Mouse (Mus musculus): ENCODE measurements at regions not wholly inside any gene's neighbourhood (a gene's known extent, or its start where the extent isn't known, plus 50 kb on each side); places are given as distances from the start of the nearest gene placed in this dataset.

DNA sequence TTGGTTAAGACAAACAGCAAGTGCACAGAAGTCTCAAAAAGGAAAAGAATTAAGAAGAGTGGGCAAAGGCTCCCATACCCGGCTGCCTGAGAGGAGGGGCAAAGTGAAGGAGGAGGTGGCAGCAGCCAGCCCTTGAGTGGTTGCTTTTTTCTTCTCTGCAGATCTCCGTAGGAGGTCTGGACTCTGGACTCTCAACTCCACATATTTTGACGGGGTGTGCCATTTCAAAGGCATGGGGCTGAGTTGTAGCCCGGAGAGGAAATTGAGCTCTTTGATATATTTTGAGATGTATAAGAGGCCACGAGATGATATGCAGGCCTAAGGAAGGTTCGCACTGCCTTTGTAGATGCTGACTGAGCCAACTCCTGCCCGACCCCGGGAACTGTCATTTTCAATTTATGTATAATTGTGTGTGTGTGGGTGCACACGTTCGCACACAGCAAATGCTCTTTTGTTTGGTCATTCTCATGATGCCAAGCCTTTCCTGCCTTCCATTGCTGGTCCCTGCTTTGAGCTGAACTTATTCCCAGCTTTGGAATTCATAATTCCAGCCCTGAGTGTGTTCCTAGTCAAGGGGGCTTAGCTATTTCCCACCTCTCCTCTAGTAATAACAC, 56.4 kb downstream of the Cxcr4 start:
- no peak overlapping the region for H3K4me2 ChIP-seq
- no peaks in the 10 kb centered on the region for H3K36me3 ChIP-seq
- 51% methylated on average over 10 of the region's 10 CpGs for WGBS
- no peaks in the 10 kb centered on the region for H3K9me3 ChIP-seq (replicated peaks)
- no peaks in the 10 kb centered on the region for H3K27me3 ChIP-seq
- H3K4me1 ChIP-seq (replicated peaks), result peaks cover 9% of the 10 kb centered on the region
- ATAC-seq (replicated peaks; ENCODE audit: insufficient number of reproducible peaks, insufficient read depth, low FRiP score, low read depth), result no peak
- no peak overlapping the region for H3K4me3 ChIP-seq
- no peak overlapping the region for H3K27ac ChIP-seq
- H3K9ac ChIP-seq, result no peak overlapping the region

DNA sequence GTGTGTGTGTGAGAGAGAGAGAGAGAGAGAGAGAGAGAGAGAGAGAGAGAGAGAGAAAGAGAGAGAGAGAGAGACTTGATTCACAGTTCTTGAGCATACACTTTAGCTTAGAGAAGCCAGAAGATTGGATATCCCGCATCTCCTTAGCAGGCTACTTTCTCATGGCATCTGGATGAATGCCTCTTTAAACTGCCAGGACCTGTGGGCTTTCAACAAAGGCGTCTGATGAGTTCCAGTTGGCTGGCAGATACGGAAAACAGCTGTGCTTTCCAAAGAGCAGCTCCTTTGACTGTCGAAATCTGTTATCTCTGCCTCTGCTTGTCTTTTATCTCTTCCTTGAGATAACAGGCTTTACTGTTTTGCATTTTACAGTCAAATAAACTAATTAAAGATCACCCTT, 59.5 kb downstream of the Cxcr4 start:
- Histone ChIP-seq H3K4me1 (replicated peaks) (peaks cover 9% of the 10 kb centered on the region), H3K27ac (no peak overlapping the region), H3K27me3 (no peaks in the 10 kb centered on the region), H3K36me3 (no peaks in the 10 kb centered on the region), H3K9ac (no peak overlapping the region), H3K9me3 (replicated peaks) (no peaks in the 10 kb centered on the region), H3K4me2 (no peak overlapping the region), H3K4me3 (no peak overlapping the region)
- WGBS, result 10% methylated on average over 4 of the region's 4 CpGs
- no peak for ATAC-seq (replicated peaks; ENCODE audit: insufficient number of reproducible peaks, insufficient read depth, low FRiP score, low read depth)

DNA sequence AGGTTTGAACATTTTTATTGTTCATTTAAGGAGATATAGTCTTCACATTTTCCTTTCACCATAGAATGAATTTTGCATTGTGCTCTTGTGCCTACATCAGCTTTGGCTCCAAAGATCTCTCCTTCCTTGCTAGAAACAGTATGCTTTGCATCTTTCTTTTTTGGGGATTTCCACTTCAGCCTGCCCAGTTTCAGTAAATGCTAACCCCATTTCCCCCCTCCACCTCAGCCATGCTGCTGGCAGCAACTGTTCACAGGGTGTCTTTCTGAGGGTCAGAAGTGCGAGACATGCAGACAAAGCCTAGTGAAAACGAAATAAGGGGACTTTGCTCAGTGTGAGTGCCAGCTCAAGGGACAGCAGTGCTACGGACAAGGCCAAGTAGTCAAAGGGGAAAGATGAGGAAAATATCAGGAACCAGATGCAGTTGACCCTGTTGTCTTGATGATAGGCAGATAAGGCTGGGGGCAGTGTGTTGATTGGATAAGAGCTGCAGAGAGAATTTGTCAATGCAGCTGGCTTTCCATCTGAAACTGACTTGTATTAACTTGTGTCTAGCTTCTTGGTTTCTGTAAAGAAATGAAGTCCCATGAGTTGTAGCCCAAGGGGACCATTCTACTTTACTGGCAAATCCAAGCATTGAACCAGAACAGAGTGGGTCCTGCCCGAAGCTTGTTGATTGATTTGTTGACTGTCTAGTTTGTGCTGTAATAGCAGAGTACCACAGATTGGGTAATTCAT, 62.1 kb downstream of the Cxcr4 start:
- H3K9ac ChIP-seq, result no peak overlapping the region
- H3K27me3 ChIP-seq, result no peaks in the 10 kb centered on the region
- H3K4me1 ChIP-seq (replicated peaks), result peaks cover 9% of the 10 kb centered on the region
- no peak overlapping the region for H3K4me3 ChIP-seq
- H3K4me2 ChIP-seq, result no peak overlapping the region
- H3K9me3 ChIP-seq (replicated peaks), result no peaks in the 10 kb centered on the region
- H3K36me3 ChIP-seq, result no peaks in the 10 kb centered on the region
- 81% methylated on average over 4 of the region's 4 CpGs for WGBS
- no peak overlapping the region for H3K27ac ChIP-seq
- no peak for ATAC-seq (replicated peaks; ENCODE audit: insufficient number of reproducible peaks, insufficient read depth, low FRiP score, low read depth)

DNA sequence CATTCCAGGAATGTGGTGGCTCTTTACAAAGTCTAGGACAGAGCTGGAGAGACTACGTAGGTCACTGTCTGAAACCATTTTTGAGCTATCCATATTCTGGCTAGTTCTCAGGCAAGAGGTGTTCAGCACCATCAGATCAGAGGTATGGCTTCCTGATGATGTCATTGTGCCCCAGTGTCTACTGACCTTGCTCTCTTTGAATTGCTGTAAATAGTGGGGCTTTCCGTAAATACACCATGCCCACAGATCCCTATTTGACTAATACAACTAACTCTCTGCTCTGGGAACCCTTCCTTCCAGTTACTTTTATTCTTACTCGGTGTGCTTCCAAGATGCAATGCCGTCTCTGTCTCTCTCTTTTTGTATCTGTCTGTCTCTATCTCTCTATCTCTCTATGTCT, 72.9 kb downstream of the Cxcr4 start:
- Histone ChIP-seq H3K9me3 (replicated peaks) (no peaks in the 10 kb centered on the region), H3K27ac (no peak overlapping the region), H3K9ac (no peak overlapping the region), H3K36me3 (no peaks in the 10 kb centered on the region), H3K4me2 (no peak overlapping the region), H3K27me3 (no peaks in the 10 kb centered on the region), H3K4me1 (replicated peaks) (no peaks in the 10 kb centered on the region), H3K4me3 (no peak overlapping the region)
- WGBS, result 80% methylated on average over 4 of the region's 4 CpGs
- ATAC-seq (replicated peaks; ENCODE audit: insufficient number of reproducible peaks, insufficient read depth, low FRiP score, low read depth), result no peak

DNA sequence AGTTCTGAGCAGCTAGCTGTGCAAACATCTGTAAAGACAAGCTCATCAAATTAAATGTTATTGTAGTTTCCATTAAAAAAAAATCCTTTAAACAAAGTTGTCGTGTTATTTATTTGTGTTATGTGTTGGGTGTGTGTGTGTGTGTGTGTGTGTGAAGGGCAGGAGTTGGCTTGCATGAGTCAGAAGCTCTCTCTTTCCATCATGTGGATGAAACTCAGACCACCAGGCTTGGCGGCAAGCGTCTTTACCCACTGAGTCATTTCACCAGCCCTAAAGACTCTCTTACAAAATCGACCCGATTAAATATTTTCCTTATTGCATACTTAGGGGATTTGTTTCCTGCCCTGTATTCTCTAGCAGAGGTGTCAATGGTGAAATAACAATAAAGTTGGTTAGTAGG, 73.6 kb downstream of the Cxcr4 start:
- no peak overlapping the region for H3K9ac ChIP-seq
- H3K4me3 ChIP-seq, result no peak overlapping the region
- WGBS, result 88% methylated on average over 5 of the region's 5 CpGs
- no peaks in the 10 kb centered on the region for H3K9me3 ChIP-seq (replicated peaks)
- H3K4me1 ChIP-seq (replicated peaks), result no peaks in the 10 kb centered on the region
- H3K27ac ChIP-seq, result no peak overlapping the region
- no peak overlapping the region for H3K4me2 ChIP-seq
- H3K27me3 ChIP-seq, result no peaks in the 10 kb centered on the region
- no peaks in the 10 kb centered on the region for H3K36me3 ChIP-seq
- no peak for ATAC-seq (replicated peaks; ENCODE audit: insufficient number of reproducible peaks, insufficient read depth, low FRiP score, low read depth)

DNA sequence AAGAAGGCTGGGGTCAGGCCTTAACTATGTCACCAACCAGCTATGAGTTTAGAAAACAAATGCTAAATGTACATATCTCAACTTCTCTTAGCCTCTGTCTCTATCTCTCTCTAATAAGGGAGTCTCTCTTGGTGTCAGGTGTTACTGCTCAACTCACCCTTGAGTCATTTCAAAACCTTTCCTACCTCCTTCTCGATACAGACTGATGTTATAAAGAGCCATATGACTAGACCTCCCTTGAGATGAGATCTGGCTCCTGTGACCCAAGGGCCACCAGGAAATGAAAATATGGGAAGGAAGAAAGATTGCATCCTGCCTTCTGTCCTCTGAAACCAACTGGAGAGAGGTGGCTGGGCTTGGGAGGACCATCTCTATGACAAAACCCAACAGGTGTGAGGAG, 74.7 kb downstream of the Cxcr4 start:
- Histone ChIP-seq H3K27me3 (no peaks in the 10 kb centered on the region), H3K27ac (no peak overlapping the region), H3K4me2 (no peak overlapping the region), H3K9me3 (replicated peaks) (no peaks in the 10 kb centered on the region), H3K36me3 (no peaks in the 10 kb centered on the region), H3K9ac (no peak overlapping the region), H3K4me3 (no peak overlapping the region), H3K4me1 (replicated peaks) (no peaks in the 10 kb centered on the region)
- ATAC-seq (replicated peaks; ENCODE audit: insufficient number of reproducible peaks, insufficient read depth, low FRiP score, low read depth), result no peak
- WGBS, result 69% methylated on average over 1 of the region's 1 CpGs

DNA sequence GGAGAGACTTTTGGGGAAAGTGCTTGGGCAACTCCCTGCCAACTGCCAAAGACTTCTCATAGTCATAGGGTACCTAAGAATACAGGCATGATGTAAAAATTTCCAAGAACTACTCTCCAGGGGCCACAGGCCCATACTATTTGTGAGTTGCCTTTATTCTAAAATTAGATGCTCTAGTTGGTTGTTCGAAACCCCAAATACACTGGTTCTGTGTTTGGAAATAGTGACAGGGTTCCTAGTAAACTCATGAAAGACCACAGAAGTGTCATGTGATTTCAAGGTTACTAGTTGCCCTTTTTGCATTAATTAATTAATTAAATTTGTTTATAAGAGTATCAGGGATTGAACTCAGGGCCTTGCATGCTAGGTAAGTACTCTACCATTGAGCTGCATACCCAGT, 77.8 kb downstream of the Cxcr4 start:
- Histone ChIP-seq H3K4me3 (no peak overlapping the region), H3K4me2 (no peak overlapping the region), H3K9ac (no peak overlapping the region), H3K9me3 (replicated peaks) (no peaks in the 10 kb centered on the region), H3K27me3 (no peaks in the 10 kb centered on the region), H3K4me1 (replicated peaks) (no peaks in the 10 kb centered on the region), H3K27ac (no peak overlapping the region), H3K36me3 (no peaks in the 10 kb centered on the region)
- no peak for ATAC-seq (replicated peaks; ENCODE audit: insufficient number of reproducible peaks, insufficient read depth, low FRiP score, low read depth)
- 75% methylated on average over 1 of the region's 1 CpGs for WGBS

DNA sequence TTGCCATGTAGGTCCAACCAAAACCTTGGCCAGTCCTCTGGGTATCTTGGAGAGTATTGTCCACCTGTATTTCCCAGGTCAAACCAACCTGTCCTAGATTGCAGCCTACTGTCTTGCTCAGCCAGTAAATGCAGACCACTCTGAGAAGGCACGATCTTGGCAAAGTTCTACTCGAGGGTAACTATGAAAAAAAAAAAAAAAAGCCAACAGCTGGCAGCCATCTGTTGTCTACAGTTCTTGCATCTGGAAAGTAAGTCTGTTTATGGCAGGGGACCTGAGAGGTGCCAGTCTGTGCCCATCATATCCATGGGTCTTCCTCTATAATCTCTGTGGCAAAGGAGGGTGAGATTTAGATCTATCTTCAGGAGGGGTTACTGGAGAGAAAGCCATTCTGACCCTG, 78.2 kb downstream of the Cxcr4 start:
- H3K36me3 ChIP-seq, result no peaks in the 10 kb centered on the region
- WGBS, result 71% methylated on average over 2 of the region's 2 CpGs
- H3K9ac ChIP-seq, result no peak overlapping the region
- no peak for ATAC-seq (replicated peaks; ENCODE audit: insufficient number of reproducible peaks, insufficient read depth, low FRiP score, low read depth)
- H3K4me2 ChIP-seq, result no peak overlapping the region
- H3K4me3 ChIP-seq, result no peak overlapping the region
- H3K27ac ChIP-seq, result no peak overlapping the region
- no peaks in the 10 kb centered on the region for H3K4me1 ChIP-seq (replicated peaks)
- H3K9me3 ChIP-seq (replicated peaks), result no peaks in the 10 kb centered on the region
- no peaks in the 10 kb centered on the region for H3K27me3 ChIP-seq

DNA sequence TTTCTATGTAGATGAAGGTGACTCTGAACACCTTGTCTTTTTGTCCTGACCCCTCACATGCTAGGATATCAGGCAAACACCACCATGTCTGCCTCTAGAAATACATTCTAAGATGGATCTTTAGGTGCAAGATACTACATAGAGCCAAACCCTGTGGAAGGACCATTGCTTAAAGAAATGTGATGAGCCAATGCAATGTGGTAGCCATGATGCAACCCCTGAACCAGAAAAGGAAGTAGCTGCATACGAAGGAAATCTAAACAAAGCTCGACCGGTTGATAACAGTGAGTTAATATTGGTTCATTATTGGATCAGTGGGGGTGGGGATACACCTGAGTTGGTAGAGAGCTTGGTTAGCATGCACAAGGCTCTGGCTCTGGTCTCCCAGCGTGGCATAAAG, 78.9 kb downstream of the Cxcr4 start:
- Histone ChIP-seq H3K9me3 (replicated peaks) (no peaks in the 10 kb centered on the region), H3K4me3 (no peak overlapping the region), H3K4me2 (no peak overlapping the region), H3K4me1 (replicated peaks) (no peaks in the 10 kb centered on the region), H3K36me3 (no peaks in the 10 kb centered on the region), H3K27ac (no peak overlapping the region), H3K9ac (no peak overlapping the region), H3K27me3 (no peaks in the 10 kb centered on the region)
- no peak for ATAC-seq (replicated peaks; ENCODE audit: insufficient number of reproducible peaks, insufficient read depth, low FRiP score, low read depth)
- 77% methylated on average over 4 of the region's 4 CpGs for WGBS

DNA sequence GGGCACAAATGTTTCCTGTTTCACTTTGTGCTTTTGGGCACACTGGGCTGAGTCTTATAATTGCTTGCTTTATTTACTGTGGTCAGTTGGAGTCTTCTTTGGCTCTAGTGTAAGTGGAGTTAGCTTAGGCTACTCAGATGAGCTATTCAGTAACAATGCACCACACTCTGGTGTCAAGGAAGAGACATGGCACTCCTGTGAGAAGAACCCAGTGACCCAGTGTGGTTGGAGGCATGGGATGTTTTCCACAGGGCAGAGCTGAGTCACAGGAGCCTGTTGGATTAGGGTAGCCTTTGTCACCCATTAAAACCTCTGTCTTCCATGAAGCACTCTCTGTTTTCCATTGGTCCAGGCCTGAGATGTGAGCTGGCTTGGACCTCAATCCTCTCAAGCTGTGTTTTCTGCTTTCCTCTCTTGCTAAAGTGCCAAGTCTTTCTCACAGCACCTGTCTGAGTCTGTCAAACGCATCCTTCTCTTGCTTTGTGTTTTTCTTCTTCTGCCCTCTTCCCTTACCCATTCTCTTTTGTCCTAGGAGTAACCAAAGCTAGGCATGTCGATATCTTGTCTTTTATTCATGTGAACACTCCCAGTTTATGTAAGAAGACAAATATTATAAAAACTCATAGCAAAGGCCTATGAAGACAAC, 83.2 kb downstream of the Cxcr4 start:
- Histone ChIP-seq H3K4me3 (no peak overlapping the region), H3K9me3 (replicated peaks) (no peaks in the 10 kb centered on the region), H3K9ac (no peak overlapping the region), H3K4me1 (replicated peaks) (no peaks in the 10 kb centered on the region), H3K4me2 (no peak overlapping the region), H3K27ac (no peak overlapping the region), H3K36me3 (no peaks in the 10 kb centered on the region), H3K27me3 (no peaks in the 10 kb centered on the region)
- 67% methylated on average over 2 of the region's 2 CpGs for WGBS
- ATAC-seq (replicated peaks; ENCODE audit: insufficient number of reproducible peaks, insufficient read depth, low FRiP score, low read depth), result no peak

DNA sequence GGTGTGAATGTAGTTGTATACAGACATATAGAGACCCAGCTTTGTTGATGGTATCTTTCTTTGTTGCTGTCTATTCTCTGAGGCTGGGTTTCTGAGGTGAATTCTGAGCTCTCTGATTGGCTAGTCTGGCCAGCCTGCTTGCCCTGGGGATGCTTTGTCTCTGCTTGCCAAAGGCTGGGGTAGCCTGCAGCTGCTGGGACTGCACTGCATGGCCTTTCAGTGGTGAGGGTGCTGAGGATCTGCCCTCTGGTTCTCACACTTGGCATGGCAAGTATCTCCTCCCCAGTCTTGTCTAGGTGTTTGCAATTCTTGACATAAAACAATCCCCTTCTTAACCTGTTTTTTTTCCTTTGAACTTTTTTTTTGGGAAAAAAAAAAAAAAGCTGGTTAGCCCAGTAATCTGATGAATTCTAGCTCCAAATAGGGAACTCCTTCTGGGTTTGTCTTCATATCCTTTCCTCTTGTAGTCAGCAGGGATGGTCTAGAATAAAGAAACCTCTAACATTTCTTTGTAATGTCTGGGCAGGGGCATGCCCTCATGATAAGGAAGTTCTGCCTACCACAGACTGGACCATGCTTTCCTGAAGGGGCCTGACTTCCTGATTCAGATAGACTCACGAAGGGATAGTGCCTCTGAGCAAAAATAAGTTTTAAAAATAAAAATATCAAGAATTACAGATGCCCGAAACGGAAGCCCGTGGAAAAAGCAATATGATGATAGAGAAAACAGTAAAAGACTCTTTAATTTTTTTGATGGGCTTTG, 85.4 kb downstream of the Cxcr4 start:
- no peaks in the 10 kb centered on the region for H3K9me3 ChIP-seq (replicated peaks)
- no peak overlapping the region for H3K27ac ChIP-seq
- no peak overlapping the region for H3K4me3 ChIP-seq
- H3K27me3 ChIP-seq, result no peaks in the 10 kb centered on the region
- ATAC-seq (replicated peaks; ENCODE audit: insufficient number of reproducible peaks, insufficient read depth, low FRiP score, low read depth), result no peak
- H3K4me2 ChIP-seq, result no peak overlapping the region
- no peaks in the 10 kb centered on the region for H3K36me3 ChIP-seq
- no peaks in the 10 kb centered on the region for H3K4me1 ChIP-seq (replicated peaks)
- WGBS, result 74% methylated on average over 4 of the region's 4 CpGs
- no peak overlapping the region for H3K9ac ChIP-seq

All from heart, embryonic 15.5 days (tissue).